Mouse (Mus musculus) liver, embryonic 14.5 days (tissue): ENCODE data around the gene Dpm1.

ENCODE experiments used
- CTCF ChIP-seq: IDR thresholded peaks from 2 replicates; pipeline ENCODE4 v1.5.1; 2016; ENCODE audit warnings: antibody characterized with exemption, low read depth, control low read depth
- EP300 ChIP-seq: IDR thresholded peaks from 2 replicates; pipeline ENCODE4 v1.6.1; 2016; ENCODE audit warnings: antibody characterized with exemption, low read depth

GRCm38 (mm10) chr2:168260124-168260523 lies 29.7 kb upstream of the Dpm1 start:
- no peak for TF ChIP-seq CTCF
- TF ChIP-seq EP300, result no peak
